Mouse (Mus musculus) erythroblast, adult 5-6 weeks (primary cell): ENCODE results near the gene Nat8f6. TPM values are rescaled to one million over a fixed set of nuclear protein-coding genes. Genes with fewer than 3 reads are reported as not detected.
"Not testable (repeated sequence)": the region's sequence is repeated elsewhere in the genome, so short reads cannot be mapped to it uniquely, and the experiment has no call there.

Experiments
- ATAC-seq: replicated peaks from 2 replicates; pipeline ENCODE4 v1.8.0; 2016; ENCODE audit warnings: moderate number of reproducible peaks, mild to moderate bottlenecking, moderate TSS enrichment, inconsistent platforms; ENCODE audit not compliant: poor library complexity, low FRiP score, severe bottlenecking
- total RNA-seq, 2 experiments: library from RNA; stranded (forward) in 1 of 2; stranded (reverse) in 1 of 2; fragments of 150-400 nt in 1 of 2; fragments of 200-764, 138-1000 nt in 1 of 2; gene quantifications; 2 replicates each; pipeline versions ENCODE4 v1.2.3 to v1.2.4; 2015 to 2017; ENCODE audit warnings: low replicate concordance in 2 of 2

Nat8f6 gene
- total RNA-seq (2015; ENCODE audit: low replicate concordance) (not detected in 2 replicates), total RNA-seq (2017; ENCODE audit: low replicate concordance) (1.3 TPM in 1 of 2 replicates, not detected in the other)

GRCm38 (mm10) chr6:85820837-85821236 is at the start of gene Nat8f6, which contains the start of gene Nat8f5:
Gene Nat8f6 (minus strand): TSS chr6:85820954.
Gene Nat8f5 (minus strand): TSS chr6:85820972.
- no peak for ATAC-seq

- ATAC-seq: not testable (repeated sequence)
Measured at GRCm38 (mm10) chr6:85869006-85869405, 48.3 kb upstream of the Nat8f6 start, which contains the start of gene Nat8f2. Gene Nat8f2 (minus strand): TSS chr6:85869158.

GRCm38 (mm10) chr6:85867726-85868690 is 47.3 kb upstream of the Nat8f6 start:
- ATAC-seq: no peak

- not testable (repeated sequence) for ATAC-seq
Measured at GRCm38 (mm10) chr6:85866995-85867394, 46.2 kb upstream of the Nat8f6 start.

- ATAC-seq: not testable (repeated sequence)
Measured at GRCm38 (mm10) chr6:85866166-85866565, 45.4 kb upstream of the Nat8f6 start.

GRCm38 (mm10) chr6:85864900-85865639 is 44.3 kb upstream of the Nat8f6 start:
- ATAC-seq: not testable (repeated sequence)

- no peak for ATAC-seq
Measured at GRCm38 (mm10) chr6:85863840-85864239, 43.1 kb upstream of the Nat8f6 start.

GRCm38 (mm10) chr6:85863136-85863535 is 42.4 kb upstream of the Nat8f6 start:
- ATAC-seq: no peak

GRCm38 (mm10) chr6:85862565-85862964 is 41.8 kb upstream of the Nat8f6 start:
- ATAC-seq: no peak

- no peak for ATAC-seq
Measured at GRCm38 (mm10) chr6:85861247-85861646, 40.5 kb upstream of the Nat8f6 start.

GRCm38 (mm10) chr6:85856194-85856678 is 35.5 kb upstream of the Nat8f6 start:
- no peak for ATAC-seq

GRCm38 (mm10) chr6:85853481-85853880 is 32.7 kb upstream of the Nat8f6 start:
- no peak for ATAC-seq

GRCm38 (mm10) chr6:85851062-85851773 is 30.5 kb upstream of the Nat8f6 start:
- ATAC-seq: no peak

GRCm38 (mm10) chr6:85849240-85849639 is 28.5 kb upstream of the Nat8f6 start:
- no peak for ATAC-seq

- no peak for ATAC-seq
Measured at GRCm38 (mm10) chr6:85848140-85848539, 27.4 kb upstream of the Nat8f6 start.

GRCm38 (mm10) chr6:85846921-85847320 is 26.2 kb upstream of the Nat8f6 start:
- ATAC-seq: no peak

GRCm38 (mm10) chr6:85843677-85844458 is 23.1 kb upstream of the Nat8f6 start:
- ATAC-seq: peak; percentile 86

GRCm38 (mm10) chr6:85839982-85840381 is 19.2 kb upstream of the Nat8f6 start:
- ATAC-seq: no peak

- ATAC-seq: no peak
Measured at GRCm38 (mm10) chr6:85838674-85839073, 17.9 kb upstream of the Nat8f6 start.
